Mouse (Mus musculus) left cerebral cortex, postnatal 36 days (tissue): Measurements from ENCODE around the gene Lkaaear1. TPM values are rescaled to one million over a fixed set of nuclear protein-coding genes. Genes with fewer than 3 reads are reported as not detected.

Experiments
- DNase-seq, 2 experiments: peaks; one replicate each; pipeline ENCODE4 v3.0.0; 2021 to 2022; ENCODE audit warnings: low spot score in 2 of 2, mixed read lengths in 1 of 2
- intact Hi-C: fragments of 180-260 bp; cut with DNase I; formaldehyde crosslinking; loops from one replicate; pipeline ENCODE4 v1.15.1; 2025
- total RNA-seq, 2 experiments: library from RNA; stranded (reverse); gene quantifications; 2 replicates each; pipeline ENCODE4 v1.2.3; 2021

Gene Lkaaear1
- total RNA-seq, 2 experiments from 2014 or later: not detected

DNA sequence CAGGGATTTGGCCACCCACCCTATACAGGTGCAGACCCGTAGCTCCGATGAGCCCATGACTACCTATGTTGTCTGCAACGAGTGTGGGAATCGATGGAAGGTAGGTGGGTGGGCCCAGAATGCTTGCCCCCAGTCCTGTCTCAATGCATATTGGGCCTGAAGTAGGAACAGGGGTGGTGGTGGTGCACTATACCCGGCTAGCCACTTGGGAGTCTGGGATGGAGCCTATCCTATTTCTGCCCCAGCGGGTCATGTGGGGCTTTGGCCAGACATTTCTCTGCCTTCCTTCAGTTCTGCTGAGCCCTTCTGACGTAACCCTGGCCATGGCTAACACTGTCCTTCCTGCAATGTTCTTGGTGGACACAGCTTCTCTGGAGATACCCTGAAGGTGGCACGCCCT, 10.7 kb downstream of the Lkaaear1 start:
- intact Hi-C loops: no loop called here
- no peak for DNase-seq

DNA sequence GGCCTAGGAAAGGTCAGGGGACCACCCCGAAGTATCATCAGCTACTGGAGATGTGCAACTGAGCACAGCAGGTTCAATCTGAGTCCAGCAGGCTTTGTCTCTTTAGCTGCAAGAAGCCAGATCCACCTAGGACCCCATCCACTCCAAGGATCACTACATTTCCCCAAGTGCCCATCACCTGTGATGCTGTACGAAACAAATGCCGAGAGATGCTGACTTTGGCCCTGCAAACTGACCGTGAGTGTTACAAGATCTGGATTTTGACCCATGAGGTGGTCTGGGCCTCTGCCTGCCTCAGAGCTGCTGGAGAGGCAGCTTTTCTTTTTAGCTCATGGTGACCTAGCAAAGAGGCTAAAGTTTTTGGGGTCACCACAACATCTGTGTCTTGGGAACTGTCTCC, 12.6 kb downstream of the Lkaaear1 start:
- DNase-seq: no peak
- intact Hi-C loops: no loop called here

DNA sequence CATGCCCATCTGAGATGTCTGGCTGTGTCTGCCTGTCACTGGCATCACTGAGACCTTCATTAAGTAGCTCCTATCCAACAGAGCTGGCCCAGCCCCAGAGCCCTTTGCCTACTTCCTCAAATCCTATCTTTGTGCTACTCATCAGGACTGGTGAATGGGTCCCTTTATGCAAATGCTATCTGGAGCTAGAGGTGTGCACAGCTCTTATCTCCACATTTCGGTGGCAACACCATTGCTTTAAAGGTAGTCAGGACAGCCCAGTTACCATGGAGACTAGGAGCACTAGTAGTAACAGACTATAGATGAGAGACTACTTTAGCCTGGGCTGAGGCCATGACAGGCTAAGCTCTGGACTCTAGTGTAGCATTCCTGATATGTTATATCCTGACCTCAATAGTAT, 13.5 kb downstream of the Lkaaear1 start:
- no peak for DNase-seq
- intact Hi-C loops: no loop called here

DNA sequence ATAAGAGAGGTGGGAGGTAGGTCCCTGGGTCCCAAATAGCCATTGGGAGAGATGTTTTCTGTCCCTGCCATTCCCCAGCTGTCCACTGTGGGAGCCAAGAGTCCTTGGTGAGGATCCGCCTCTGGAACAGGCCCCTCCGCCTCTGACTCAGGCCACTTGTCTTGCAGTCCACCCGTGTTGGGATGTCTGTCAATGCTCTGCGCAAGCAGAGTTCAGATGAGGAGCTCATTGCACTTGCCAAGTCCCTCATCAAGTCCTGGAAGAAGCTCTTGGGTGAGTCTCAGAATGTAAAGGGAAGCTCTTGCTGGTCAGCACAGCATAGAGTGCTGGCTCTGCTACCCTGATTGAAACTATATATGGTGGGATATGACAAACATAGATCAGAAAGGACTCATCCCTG, 14.9 kb downstream of the Lkaaear1 start:
- DNase-seq: no peak
- intact Hi-C loops: no loop called here

DNA sequence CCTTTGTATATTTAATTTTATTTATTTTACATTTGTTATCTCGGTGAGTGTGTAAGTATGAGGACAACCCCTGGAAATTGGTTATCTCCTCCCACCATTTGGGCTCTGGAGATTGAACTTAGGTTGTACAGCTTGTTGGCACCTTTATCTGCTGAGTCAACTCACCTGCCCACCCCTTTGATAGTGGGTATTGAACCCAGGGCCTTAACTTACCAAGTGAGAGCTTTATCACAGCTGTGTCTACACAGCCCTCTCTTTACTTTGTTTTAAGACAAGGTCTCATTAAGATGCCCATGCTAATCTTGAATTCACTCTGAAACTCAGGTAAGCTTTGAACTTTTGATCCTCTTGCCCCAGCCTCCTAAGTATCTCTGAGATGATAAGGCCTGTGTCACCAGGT, 16.3 kb downstream of the Lkaaear1 start:
- DNase-seq: no peak

DNA sequence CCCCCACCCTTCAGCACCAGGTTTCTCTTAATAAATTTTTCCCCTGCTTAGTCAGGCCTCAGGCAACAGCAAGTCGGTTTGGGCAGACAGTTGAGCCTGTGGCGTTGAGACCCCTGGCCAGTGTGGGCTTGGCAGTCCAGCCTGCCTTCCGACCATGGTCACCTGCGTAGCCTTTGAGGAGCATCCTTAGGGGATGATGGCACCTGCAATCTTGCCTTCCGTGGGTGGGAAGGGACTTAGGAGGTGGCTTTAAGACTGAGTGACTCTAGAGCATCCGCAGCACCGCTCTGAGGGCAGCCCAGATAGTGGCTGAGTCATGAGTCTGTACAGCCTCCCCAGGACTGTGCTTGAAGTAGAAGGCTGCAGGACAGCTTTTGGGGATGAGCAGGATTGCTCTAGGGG, 17.5 kb downstream of the Lkaaear1 start:
- DNase-seq: peak in 1 of 2 experiments; percentile 43
- intact Hi-C loops: no loop called here

More for the DNA sequence above, 16.3 kb downstream of the Lkaaear1 start:
- intact Hi-C loops: no loop called here

DNA sequence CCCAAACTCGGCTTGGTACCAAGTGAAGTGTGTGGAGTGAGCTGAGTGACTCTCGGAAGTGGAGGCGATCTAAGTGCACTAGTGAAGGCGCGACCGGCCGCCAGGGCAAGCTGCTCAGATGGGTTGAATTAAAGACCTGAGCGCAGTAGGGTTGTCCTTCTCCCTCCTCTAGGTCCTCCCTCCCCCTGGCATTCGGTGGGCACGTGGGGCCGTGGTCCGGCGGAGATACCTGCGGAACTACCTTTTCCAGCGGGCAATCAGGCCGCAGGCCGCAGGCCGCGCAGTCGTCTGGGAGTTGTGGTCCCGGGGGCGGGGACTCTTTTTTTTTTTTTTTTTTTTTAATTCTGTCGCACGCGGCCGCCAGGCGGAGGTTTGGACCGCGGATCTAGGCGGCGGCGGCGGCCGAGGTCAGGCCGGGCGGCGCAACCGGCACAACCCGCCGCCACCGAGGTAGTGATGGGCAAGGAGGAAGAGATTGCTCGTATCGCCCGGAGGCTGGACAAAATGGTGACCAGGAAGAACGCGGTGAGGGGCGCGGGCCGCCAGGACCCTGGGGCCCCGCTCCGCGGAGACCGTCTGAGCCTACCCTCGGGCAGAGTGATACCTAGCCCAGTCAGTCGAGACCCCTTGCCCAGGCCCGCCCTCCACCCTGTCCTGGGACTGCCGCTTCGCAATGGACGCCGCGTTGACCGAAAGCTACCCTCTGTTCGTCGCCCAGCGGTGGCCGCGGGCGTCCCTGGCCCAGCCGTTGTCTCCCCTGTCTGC, 18.1 kb downstream of the Lkaaear1 start, which contains the start of gene Tcea2:
Gene Tcea2, plus strand, starts transcription at position 360 of the 765 bp plus-strand sequence.
- intact Hi-C loops: loop anchor here (2.0 to 10.0 kb wide), 2 partner anchors 21 to 285 kb away; no protein-coding TSS in a partner anchor
- DNase-seq: peak; percentile 80 to 83

DNA sequence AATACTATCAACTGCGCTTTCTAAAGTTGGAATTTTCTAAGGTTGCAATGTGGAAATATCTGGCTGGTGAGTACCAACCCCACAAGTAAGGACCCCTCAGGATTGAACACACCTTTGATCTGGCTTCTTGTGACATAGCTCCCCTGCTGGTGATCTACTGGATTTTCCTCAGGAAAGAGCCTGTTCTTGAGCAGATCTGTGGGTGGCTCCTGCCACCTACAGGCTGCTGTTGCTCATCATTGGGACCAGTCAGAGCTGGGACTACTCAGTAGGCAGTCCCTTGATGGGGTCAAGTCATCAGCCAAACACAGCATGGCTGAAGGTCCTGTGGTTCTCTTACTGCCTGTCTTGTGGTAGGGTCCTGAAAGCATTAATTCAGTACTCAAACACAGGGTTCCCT, 19.5 kb downstream of the Lkaaear1 start:
- peak; percentile 71 to 75 for DNase-seq
- intact Hi-C loops: loop anchor here (2.0 to 10.0 kb wide), 2 partner anchors 20 to 284 kb away; no protein-coding TSS in a partner anchor

DNA sequence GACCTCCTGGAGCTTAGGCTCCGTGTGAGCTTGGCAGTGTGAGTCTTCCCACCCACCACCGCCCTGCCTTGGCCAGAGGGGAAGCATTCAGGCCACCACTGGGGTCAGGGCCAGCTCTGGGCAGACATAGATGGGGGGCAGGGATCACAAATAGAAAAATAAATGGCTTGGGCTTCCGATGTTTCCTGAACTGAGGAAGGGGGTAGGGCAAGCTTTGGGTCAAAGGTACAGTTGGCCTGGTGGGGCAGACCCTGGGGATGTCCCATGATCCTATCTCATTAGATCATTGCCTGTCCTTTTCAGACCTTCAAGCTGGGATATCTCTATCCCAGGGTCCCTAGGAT, 20.5 kb downstream of the Lkaaear1 start:
- no peak for DNase-seq
- intact Hi-C loops: loop anchor here (2.0 to 10.0 kb wide), 2 partner anchors 19 to 283 kb away; no protein-coding TSS in a partner anchor

DNA sequence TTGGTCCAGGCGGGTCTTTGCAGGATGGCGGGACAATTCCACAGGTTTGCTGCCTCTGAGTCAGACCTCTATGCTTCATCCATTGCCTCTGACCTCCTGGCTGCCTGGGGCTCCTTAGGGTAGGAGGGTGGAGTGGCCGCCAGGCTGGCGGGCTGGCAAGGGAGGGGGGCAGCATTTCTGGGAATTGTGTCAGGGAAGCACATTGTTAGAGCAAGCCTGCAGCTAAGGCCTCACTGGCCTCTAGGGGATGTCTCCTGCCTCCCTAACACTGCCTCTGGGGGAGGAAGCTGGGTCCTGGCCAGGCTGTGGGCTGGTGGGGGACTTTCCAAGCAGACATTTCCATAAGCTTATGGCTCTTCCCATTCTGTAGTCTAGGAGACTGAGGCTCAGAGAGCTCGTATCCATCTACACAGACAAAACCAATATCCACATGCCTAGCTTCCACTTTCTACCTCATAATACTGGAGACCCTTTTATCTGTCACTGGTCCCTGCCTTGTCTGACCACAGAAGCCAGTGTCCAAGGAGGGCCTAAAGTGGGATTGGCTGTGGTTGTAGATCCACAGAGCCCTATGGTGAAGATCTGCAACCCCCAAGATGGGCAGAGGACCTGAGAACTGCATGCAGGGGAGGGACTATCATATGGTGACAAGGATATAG, 21.0 kb downstream of the Lkaaear1 start:
- no peak for DNase-seq
- intact Hi-C loops: loop anchor here (10.0 kb wide), 1 partner anchor 282 kb away; no protein-coding TSS in a partner anchor

DNA sequence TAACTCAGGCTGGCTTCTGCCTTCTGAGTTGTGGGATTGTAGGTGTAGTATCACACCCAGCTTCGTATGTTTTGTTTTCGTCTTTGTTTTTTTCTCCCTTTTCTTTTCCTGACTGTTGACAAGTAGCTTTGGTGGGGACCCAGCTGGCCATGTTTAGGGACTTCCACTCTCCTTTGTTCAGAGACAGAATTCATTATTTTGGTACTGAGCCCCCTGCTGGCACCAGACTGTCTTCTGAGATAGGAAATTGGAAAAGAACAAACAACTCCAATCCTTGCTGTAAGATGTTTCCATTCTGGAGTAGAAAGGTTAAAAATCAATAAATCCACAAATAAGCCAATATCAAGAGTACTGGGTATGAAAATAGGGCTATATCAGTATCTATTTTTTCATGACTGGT, 21.8 kb downstream of the Lkaaear1 start:
- no peak for DNase-seq
- intact Hi-C loops: loop anchor here (10.0 kb wide), 1 partner anchor 282 kb away; no protein-coding TSS in a partner anchor

DNA sequence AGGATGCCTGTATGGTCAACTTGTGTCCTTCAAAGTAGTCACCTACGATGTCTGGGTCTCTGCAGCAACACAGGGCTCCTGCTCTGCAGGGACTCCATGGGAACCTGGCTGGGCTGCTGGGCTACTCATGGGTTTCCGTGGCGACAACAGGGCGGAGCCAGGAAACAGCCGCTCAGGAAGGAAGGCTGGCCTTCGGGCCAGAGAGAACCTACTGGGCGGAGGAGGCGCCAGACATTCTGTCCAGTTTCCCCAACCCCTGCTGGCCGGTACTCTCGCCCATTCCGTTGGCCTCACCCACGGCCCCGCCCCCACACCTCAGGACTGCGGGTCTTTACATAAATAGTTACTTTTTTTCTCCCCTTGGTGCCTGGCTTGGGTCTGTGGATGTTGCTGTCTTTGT, 22.8 kb downstream of the Lkaaear1 start:
- peak in 1 of 2 experiments; percentile 24 for DNase-seq
- intact Hi-C loops: loop anchor here (10.0 kb wide), 1 partner anchor 281 kb away; no protein-coding TSS in a partner anchor

DNA sequence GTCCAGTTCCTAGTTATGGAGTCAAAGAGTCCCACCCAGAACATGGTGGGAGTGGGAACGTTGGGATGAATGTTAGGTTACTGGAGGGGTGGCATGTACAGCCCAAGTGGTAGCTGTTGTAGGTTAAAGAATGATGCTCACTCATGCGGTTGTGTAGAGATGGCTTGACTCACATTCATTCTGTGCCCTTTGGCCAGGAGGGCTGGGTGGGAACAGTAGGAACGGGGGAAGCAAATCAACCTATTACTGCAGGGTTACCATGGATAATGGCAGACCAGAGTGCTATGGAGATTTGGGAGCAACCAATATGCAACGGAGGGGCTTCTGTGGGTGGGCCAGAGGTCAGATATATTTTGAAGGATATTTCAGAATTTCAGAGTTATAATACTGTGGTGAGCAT, 23.3 kb downstream of the Lkaaear1 start:
- intact Hi-C loops: loop anchor here (10.0 kb wide), 1 partner anchor 280 kb away; no protein-coding TSS in a partner anchor
- no peak for DNase-seq

DNA sequence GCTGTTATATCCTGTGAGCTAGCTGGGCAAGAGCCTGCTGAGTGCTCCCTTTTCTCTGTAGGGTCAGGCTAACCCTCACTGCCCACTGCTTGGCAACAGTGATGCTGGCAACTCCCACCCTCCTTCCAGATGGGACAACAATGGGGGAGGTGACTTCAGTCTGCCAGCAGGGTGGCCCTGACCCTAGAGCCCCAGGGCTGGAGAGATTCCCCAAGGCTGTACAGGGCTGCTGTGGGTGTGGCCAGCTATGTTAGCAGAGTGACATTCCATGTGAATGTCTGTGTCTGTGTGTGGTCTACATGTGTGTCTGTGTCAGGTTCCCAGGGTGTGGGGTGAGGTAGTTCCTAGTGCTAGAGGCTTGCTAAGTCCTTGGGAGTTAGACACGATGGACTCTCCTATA, 24.7 kb downstream of the Lkaaear1 start:
- intact Hi-C loops: loop anchor here (10.0 kb wide), 1 partner anchor 279 kb away; no protein-coding TSS in a partner anchor
- no peak for DNase-seq

DNA sequence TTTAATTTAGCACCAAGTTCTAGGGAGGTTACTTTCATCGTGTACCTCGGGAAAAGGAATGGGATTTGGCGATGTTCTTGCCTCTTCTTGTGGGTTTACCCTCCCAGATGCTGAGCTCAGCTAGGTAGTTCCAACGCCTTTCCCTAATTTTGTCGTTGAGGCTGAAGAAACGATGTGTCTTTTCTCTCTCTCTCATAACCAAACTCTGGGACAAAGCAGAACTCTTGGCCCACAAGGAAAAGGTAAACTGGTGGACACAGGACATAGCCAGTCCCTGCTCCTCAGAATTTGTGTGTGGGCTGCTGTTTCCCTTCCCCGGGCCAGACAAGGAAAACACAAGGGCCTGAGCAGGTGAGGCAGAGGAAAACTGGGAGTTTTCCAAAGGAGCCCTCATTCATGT, 26.3 kb downstream of the Lkaaear1 start:
- no peak for DNase-seq
- intact Hi-C loops: loop anchor here (10.0 kb wide), 1 partner anchor 277 kb away; no protein-coding TSS in a partner anchor

DNA sequence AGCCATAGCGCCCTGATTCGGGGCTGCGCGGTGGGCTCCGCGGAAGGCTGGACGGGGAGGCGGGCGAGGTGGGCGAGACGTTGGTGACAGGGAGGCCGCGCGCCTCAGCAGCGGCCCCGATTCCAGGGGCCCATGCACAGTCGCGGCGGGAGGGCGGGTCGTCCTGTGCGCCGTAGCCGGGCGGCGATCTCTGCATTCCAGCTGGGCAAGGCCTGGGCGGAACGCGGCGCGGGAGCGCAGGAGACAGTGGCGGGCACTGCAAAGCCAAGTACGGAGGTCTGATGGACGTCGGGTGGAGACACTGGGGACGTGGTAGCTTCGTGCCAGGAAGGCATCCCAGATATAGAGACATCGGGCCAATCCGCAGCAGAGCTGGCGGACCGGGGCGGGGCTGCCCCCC, 26.9 kb downstream of the Lkaaear1 start, which contains the start of gene Sox18:
Gene Sox18, minus strand, starts transcription at position 315 of the 400 bp plus-strand sequence.
- intact Hi-C loops: loop anchor here (10.0 kb wide), 1 partner anchor 277 kb away; no protein-coding TSS in a partner anchor
- DNase-seq: peak in 1 of 2 experiments; percentile 27

DNA sequence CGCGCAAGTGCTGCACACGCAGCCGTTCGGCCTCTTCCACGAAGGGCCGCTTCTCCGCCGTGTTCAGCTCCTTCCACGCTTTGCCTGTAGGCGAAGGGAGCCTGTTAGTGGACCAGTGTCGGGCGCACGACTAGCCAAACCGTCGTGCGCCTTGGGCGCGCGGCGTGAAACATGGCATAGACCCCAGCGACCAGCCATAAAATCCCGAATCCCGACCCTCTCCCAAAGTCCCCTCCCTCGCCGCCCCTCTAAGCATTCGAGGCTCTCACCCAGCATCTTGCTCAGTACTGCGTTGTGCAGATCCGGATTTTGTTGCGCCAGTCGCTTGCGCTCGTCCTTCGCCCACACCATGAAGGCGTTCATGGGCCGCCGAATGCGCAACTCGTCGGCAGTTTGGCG, 27.3 kb downstream of the Lkaaear1 start:
- intact Hi-C loops: loop anchor here (10.0 kb wide), 1 partner anchor 276 kb away; no protein-coding TSS in a partner anchor
- DNase-seq: peak in 1 of 2 experiments; percentile 39

DNA sequence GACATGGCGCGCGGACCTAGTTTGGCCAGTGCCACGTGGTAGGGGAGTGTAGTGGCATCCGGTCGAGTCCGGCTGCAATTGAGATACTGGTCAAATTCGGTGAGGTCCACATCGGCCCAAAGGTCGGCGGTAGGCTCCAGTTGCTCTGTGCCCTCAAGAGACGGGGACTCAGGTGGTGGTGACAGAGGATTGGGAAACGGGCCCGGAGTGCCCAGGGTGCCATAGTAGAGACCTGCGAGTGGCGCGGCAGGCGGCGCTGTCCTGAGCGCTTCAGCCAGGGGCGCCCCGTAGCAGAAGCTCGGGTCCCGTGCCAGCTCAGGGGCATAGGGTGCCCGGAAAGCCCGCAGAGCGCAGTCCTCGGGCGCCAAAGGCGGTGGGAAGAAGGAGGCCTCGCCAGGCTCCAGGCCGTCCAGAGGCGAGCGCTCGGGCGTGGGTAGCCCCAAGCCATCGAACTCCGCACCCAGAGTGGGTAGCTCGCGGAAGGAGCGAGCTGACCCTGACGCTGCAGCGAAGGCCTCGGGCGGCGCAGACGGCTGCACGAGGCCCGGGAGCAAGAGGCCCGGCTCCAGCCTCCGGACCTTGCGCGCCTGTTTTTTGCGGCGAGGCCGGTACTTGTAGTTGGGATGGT, 27.8 kb downstream of the Lkaaear1 start:
- intact Hi-C loops: loop anchor here (10.0 kb wide), 1 partner anchor 276 kb away; no protein-coding TSS in a partner anchor
- DNase-seq: peak in 1 of 2 experiments; percentile 25

DNA sequence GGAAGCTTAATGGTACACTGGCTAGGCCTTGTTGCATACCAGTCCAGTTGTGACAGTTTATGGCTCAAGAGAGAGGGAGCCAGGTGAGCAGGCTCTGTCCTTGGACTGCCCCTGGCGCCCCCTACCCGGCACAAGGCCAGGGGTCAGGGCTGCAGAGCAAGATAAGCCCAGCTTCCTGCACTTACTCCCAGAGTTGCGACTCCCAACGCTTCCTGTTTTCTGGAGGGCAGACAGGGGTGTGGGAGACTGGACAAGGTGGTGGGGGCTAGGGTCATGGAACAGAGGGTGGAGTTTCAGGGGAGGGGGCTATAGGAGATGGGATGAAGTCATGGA, 35.0 kb downstream of the Lkaaear1 start:
- DNase-seq: no peak
- intact Hi-C loops: no loop called here
